Mouse (Mus musculus): ENCODE data around the gene Plppr5.

- TF ChIP-seq TAL1 (IDR thresholded peaks at IDR 0.05; ENCODE audit: low read length) (no peak), GATA1 (IDR thresholded peaks at IDR 0.05; ENCODE audit: low read length) (no peak)
Measured at GRCm38 (mm10) chr3:117625257-117626001, 50.8 kb downstream of the Plppr5 start.
